14 mouse cellular contexts compared by ENCODE assay signal in the genomic region with DNA sequence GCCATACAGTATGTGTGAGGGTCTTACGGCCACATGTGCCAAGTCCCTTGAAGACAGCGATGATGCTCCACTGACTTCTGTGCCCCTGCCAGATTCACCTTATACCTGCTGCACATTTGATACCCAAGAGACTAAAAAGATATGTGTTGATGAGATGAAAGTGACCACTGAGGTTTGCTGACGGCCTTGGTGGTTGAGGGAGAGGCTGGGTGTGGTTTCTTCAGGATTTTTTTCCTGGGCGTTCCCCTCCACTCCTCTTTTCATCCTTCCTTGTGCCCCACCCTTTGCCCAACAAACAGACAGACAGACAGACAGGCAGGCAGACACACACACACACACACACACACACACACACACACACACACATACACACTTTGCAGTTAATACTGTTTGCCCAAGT.
"Had no signal": no experiment of that assay in that cellular context is flagged by ENCODE, and none has a peak within 500 bp of the region (broad histone marks: within the 10 kb centered on the region; RNA-seq: fewer than 3 reads in every experiment).

No protein-coding gene starts in this region.

- H3K4me3 ChIP-seq: kidney, embryonic 15.5 days; left cerebral cortex, adult 2 months; limb, embryonic 10.5 days; liver, embryonic 15.5 days; midbrain, embryonic 15.5 days; neural tube, embryonic 13.5 days; stomach, embryonic 15.5 days had no signal

- H3K27ac ChIP-seq: kidney, embryonic 15.5 days; left cerebral cortex, adult 2 months; limb, embryonic 10.5 days; liver, embryonic 15.5 days; midbrain, embryonic 15.5 days; neural tube, embryonic 13.5 days; stomach, embryonic 15.5 days had no signal

- ATAC-seq: lung, postnatal 0 days; midbrain, embryonic 15.5 days had no signal

- DNase-seq: kidney, adult 2 months; kidney, postnatal 14 days; lung, adult 2 months; lung, postnatal 36 days; right cerebral cortex, postnatal 14 days had no signal

- H3K9me3 ChIP-seq: kidney, embryonic 15.5 days; limb, embryonic 10.5 days; liver, embryonic 15.5 days; midbrain, embryonic 15.5 days; neural tube, embryonic 13.5 days; stomach, embryonic 15.5 days had no signal

- H3K27me3 ChIP-seq: kidney, embryonic 15.5 days; liver, embryonic 15.5 days; midbrain, embryonic 15.5 days; neural tube, embryonic 13.5 days; stomach, embryonic 15.5 days had no signal

- H3K4me1 ChIP-seq: kidney, embryonic 15.5 days; limb, embryonic 10.5 days; liver, embryonic 15.5 days; midbrain, embryonic 15.5 days; stomach, embryonic 15.5 days had no signal

- H3K36me3 ChIP-seq: kidney, embryonic 15.5 days; limb, embryonic 10.5 days; liver, embryonic 15.5 days; midbrain, embryonic 15.5 days; neural tube, embryonic 13.5 days; stomach, embryonic 15.5 days had no signal

- H3K4me2 ChIP-seq: kidney, embryonic 15.5 days; liver, embryonic 11.5 days; liver, embryonic 15.5 days; midbrain, embryonic 15.5 days; neural tube, embryonic 13.5 days; stomach, embryonic 15.5 days had no signal

- H3K9ac ChIP-seq: kidney, embryonic 15.5 days; liver, embryonic 15.5 days; midbrain, embryonic 15.5 days; neural tube, embryonic 13.5 days; stomach, embryonic 15.5 days had no signal
